Mouse (Mus musculus) liver, embryonic 16.5 days (tissue): ENCODE measurements around the gene Wwp2. TPM values are rescaled to one million over a fixed set of nuclear protein-coding genes. Genes with fewer than 3 reads are reported as not detected.

ENCODE experiments used
- ATAC-seq: fragments of 200-750 bp; cut with Nextera tagmentation; 2 replicates; pipeline ENCODE4 v1.8.0; 2017; ENCODE audit warnings: low read depth, mild to moderate bottlenecking, moderate number of reproducible peaks, moderate library complexity
- H3K27ac ChIP-seq: fragments of 300-500 bp; sonication (generic); 2 replicates; pipeline ENCODE4 v1.5.1; 2014; ENCODE audit warnings: mild to moderate bottlenecking, low read length
- H3K27me3 ChIP-seq: fragments of 300-500 bp; sonication (generic); 2 replicates; pipeline ENCODE4 v1.6.1; 2014; ENCODE audit warnings: low read depth, low read length, mixed read lengths; ENCODE audit not compliant: control insufficient read depth, insufficient read depth
- H3K36me3 ChIP-seq: fragments of 300-500 bp; sonication (generic); 2 replicates; pipeline ENCODE4 v1.6.1; 2014; ENCODE audit warnings: mild to moderate bottlenecking; ENCODE audit not compliant: control insufficient read depth, insufficient read depth
- H3K4me1 ChIP-seq: fragments of 300-500 bp; sonication (generic); 2 replicates; pipeline ENCODE4 v1.6.1; 2014; ENCODE audit warnings: low read depth, low read length, mixed read lengths; ENCODE audit not compliant: control insufficient read depth
- H3K4me2 ChIP-seq: fragments of 300-500 bp; sonication (generic); 2 replicates; pipeline ENCODE4 v1.6.1; 2014; ENCODE audit warnings: low read depth, low read length, mixed read lengths
- H3K4me3 ChIP-seq: fragments of 300-500 bp; sonication (generic); 2 replicates; pipeline ENCODE4 v1.5.1; 2014; ENCODE audit warnings: low read depth, mild to moderate bottlenecking, low read length
- H3K9ac ChIP-seq: fragments of 300-500 bp; sonication (generic); 2 replicates; pipeline ENCODE4 v1.6.1; 2014; ENCODE audit warnings: low read depth, low read length
- H3K9me3 ChIP-seq: fragments of 300-500 bp; sonication (generic); replicated peaks from 2 replicates; pipeline ENCODE4 v1.6.1; 2016; ENCODE audit warnings: low read length; ENCODE audit not compliant: control insufficient read depth
- WGBS: fragments of 180-500 bp; shearing (Covaris S2); extraction: QIAGEN DNeasy Blood & Tissue Kit; methylation state at CpG from one replicate; pipeline ENCODE4 v1.1.7; 2014; ENCODE audit not compliant: insufficient replicate concordance; 5-methylcytosine and 5-hydroxymethylcytosine counted together
- polyA plus RNA-seq: library from polyadenylated mRNA; unstranded; fragments of >200 nt; fragmentation: Nextera tagmentation; extraction: Ambion mirVana; gene quantifications from 2 replicates; pipeline ENCODE4 v1.2.1, GENCODE M21; 2015

The Wwp2 gene
- polyA plus RNA-seq, 1 experiment from 2014 or later, result 32.7 TPM

DNA sequence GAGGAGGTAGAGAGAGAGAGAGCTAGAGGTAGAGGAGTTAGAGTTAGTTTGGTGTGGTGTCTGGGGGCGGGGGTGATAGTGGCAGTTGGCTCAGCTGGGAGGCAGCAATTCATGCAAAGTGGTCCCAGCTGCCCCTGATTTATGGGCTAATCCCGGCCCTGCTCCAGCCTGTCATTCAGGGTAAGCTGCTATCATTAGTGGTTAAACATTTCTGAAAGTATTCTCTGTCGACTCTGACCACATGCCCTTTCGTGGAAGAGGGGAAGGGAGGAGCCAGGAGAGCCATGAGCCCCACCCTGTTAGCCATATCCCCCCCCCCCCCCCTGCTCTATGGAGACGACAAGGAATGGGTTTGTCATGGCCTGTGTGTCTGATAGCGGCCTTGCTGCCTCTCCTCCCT lies 67.2 kb downstream of the Wwp2 start:
- H3K27me3 ChIP-seq, result no peaks in the 10 kb centered on the region
- peaks cover 15% of the 10 kb centered on the region for H3K4me1 ChIP-seq
- WGBS, result 4% methylated on average over 6 of the region's 6 CpGs
- peak overlapping the region; percentile 21; the same call in 1 of the 2 replicates for H3K27ac ChIP-seq
- H3K9me3 ChIP-seq, result no peaks in the 10 kb centered on the region
- no peak overlapping the region for H3K4me3 ChIP-seq
- H3K36me3 ChIP-seq, result peaks cover 7% of the 10 kb centered on the region
- peak; percentile 35 for ATAC-seq
- no peak overlapping the region for H3K4me2 ChIP-seq
- no peak overlapping the region for H3K9ac ChIP-seq

DNA sequence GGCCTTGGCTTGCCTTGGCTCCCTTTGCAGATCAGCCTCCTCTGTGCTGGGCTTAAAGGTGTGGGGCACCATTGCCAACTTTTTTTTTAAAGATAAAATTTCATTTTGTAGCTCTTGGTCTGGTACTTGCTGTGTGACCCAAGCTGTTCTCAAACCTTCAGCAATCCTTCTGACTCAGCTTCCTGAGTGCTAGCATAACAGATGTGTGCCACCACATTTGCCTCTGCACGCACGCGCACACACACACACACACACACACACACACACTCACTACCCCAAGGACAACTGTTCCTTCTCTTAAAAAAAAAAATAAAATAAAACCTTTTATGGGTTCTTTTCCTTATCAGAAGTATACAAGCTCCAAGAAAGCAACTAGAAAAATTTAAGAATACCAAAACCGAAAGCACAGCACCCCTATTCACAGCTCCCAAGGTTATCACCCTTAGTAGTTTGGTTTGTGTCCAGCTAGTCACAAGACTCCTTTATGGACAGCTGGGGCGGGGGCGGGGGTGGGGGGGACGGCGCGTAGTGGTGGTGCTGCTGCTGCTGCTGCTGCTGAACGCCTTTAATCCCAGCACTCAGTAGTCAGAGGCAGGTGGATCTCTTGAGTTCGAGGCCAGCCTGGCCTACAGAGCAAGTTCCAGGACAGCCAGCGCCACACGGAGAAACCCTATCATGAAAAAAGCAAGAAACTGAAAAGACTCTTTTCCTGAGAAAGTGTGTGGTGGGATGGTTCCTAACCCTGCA lies 68.2 kb downstream of the Wwp2 start:
- Histone ChIP-seq H3K27me3 (no peaks in the 10 kb centered on the region), H3K9me3 (no peaks in the 10 kb centered on the region), H3K27ac (peak overlapping the region; percentile 46), H3K4me3 (no peak overlapping the region), H3K4me2 (no peak overlapping the region), H3K4me1 (peaks cover 15% of the 10 kb centered on the region), H3K9ac (no peak overlapping the region), H3K36me3 (peaks cover 7% of the 10 kb centered on the region)
- no peak for ATAC-seq
- 49% methylated on average over 13 of the region's 13 CpGs for WGBS

DNA sequence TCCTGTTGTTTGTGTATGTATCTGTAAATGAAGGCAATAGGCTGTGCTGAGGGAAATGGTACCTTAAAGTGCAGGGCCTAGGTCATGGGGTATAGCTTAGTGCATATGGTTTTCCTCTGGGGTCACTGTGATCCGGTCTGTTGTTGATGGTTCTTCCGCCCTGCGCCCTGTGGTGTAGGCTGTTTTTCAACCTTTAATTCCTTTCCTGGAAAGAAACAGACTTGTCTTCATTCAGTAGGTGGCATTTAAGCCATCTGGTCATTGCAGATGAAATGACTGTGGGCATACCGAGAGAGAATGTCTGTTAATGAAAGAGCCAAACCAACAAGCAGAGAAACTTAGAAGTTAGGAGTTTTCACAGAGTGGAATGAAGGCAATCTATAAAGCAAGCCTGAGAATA lies 69.1 kb downstream of the Wwp2 start:
- WGBS, result 55% methylated on average over 4 of the region's 4 CpGs
- peaks cover 15% of the 10 kb centered on the region for H3K4me1 ChIP-seq
- H3K4me2 ChIP-seq, result no peak overlapping the region
- no peak overlapping the region for H3K9ac ChIP-seq
- H3K9me3 ChIP-seq, result no peaks in the 10 kb centered on the region
- ATAC-seq, result no peak
- H3K36me3 ChIP-seq, result peaks cover 7% of the 10 kb centered on the region
- no peak overlapping the region for H3K4me3 ChIP-seq
- H3K27ac ChIP-seq, result peak overlapping the region; percentile 24; the same call in 1 of the 2 replicates
- H3K27me3 ChIP-seq, result no peaks in the 10 kb centered on the region

DNA sequence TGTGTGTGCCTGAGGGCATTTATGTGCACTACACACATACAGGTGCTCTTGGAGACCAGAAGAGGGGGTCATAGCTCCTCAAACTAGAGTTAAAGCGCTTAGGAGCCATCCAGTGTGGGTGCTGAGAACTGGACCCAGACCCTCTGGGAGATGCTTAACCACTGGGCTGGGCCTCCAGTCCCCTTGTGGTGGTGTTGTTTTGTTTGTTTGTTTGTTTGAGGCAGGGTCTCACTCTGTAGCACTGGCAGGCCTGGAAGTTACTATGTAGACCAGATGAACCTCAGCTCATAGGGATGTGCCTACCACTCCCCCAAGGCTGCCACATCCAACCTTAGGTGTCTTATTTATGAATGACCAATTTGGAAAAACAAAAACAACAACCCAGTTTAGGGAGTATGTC lies 70.9 kb downstream of the Wwp2 start:
- no peak for ATAC-seq

DNA sequence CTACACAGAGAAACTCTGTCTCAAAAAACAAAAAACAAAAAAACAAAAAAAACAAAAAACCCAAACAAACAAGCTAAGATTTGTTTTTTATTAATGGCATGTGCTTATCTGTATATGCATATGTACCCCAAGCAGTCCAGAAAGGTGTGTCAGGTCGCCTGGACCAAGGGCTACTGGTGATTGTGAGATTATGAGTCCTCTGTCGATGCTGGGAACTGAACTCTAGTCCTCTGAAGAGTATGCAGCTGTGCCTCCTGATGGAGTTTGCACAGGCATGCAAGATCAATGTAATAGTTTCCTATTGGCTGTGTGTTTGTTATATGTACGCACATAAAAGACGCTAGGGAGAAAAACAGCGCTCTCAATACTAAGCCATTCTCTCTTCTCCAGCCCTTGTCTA lies 74.0 kb downstream of the Wwp2 start:
- Histone ChIP-seq H3K36me3 (peaks cover 7% of the 10 kb centered on the region), H3K4me2 (no peak overlapping the region), H3K4me1 (peaks cover 2% of the 10 kb centered on the region; the same call in 1 of the 2 replicates), H3K9me3 (no peaks in the 10 kb centered on the region), H3K27ac (no peak overlapping the region), H3K4me3 (no peak overlapping the region), H3K9ac (no peak overlapping the region), H3K27me3 (no peaks in the 10 kb centered on the region)
- no peak for ATAC-seq
- 68% methylated on average over 5 of the region's 5 CpGs for WGBS

More for the DNA sequence above, 70.9 kb downstream of the Wwp2 start:
- no peak overlapping the region for H3K9ac ChIP-seq
- WGBS, result 87% methylated on average over 1 of the region's 1 CpGs
- H3K27ac ChIP-seq, result no peak overlapping the region
- H3K4me1 ChIP-seq, result peaks cover 18% of the 10 kb centered on the region
- H3K36me3 ChIP-seq, result peaks cover 7% of the 10 kb centered on the region
- H3K27me3 ChIP-seq, result no peaks in the 10 kb centered on the region
- no peaks in the 10 kb centered on the region for H3K9me3 ChIP-seq
- H3K4me2 ChIP-seq, result no peak overlapping the region
- H3K4me3 ChIP-seq, result no peak overlapping the region

DNA sequence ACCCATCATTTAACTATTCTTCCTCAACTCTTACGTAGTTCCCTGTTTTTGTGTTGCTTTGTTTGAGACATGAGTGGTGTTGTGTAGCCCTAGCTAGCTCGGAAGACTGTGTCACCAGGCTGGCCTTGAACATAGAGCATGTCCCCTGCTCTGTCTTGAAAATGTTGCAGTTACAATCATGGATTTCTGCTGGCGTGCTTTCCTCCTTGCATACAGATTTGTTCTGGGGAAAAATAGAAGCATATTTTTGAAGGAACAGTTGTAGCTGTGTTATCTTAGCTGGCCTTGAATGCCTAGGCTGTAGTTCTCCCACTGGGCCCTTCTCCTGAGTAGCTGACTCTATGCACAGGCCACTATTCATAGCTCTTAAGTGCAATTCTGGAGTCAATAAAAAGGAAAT lies 74.6 kb downstream of the Wwp2 start:
- Histone ChIP-seq H3K9ac (no peak overlapping the region), H3K36me3 (peaks cover 7% of the 10 kb centered on the region), H3K4me2 (no peak overlapping the region), H3K4me3 (no peak overlapping the region), H3K27me3 (no peaks in the 10 kb centered on the region), H3K4me1 (peaks cover 2% of the 10 kb centered on the region; the same call in 1 of the 2 replicates), H3K9me3 (no peaks in the 10 kb centered on the region), H3K27ac (no peak overlapping the region)
- WGBS, result 75% methylated on average over 3 of the region's 3 CpGs
- no peak for ATAC-seq

DNA sequence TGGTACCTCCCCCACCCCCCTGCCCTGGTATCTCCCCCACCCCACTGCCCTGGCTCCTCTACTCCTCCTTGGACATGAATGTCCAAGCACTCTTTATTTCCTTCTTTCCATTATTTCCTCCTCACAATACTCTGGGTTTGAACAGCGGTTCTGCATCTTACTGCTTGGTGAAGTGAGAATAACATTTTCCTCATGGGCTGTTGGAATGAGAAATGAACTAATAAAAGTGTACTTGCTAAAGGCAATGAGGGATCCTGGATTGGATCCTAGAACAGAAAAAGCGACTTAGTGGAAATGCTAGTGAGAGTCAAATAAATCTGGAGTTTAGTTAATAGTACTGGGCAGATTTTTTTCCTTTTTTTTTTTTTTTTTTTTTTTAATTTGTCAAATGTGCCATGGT lies 77.1 kb downstream of the Wwp2 start:
- Histone ChIP-seq H3K27me3 (no peaks in the 10 kb centered on the region), H3K4me3 (no peak overlapping the region), H3K36me3 (peaks cover 6% of the 10 kb centered on the region), H3K4me1 (peaks cover 2% of the 10 kb centered on the region; the same call in 1 of the 2 replicates), H3K4me2 (no peak overlapping the region), H3K9ac (no peak overlapping the region), H3K9me3 (no peaks in the 10 kb centered on the region), H3K27ac (no peak overlapping the region)
- ATAC-seq, result no peak
- WGBS, result 87% methylated on average over 2 of the region's 2 CpGs

DNA sequence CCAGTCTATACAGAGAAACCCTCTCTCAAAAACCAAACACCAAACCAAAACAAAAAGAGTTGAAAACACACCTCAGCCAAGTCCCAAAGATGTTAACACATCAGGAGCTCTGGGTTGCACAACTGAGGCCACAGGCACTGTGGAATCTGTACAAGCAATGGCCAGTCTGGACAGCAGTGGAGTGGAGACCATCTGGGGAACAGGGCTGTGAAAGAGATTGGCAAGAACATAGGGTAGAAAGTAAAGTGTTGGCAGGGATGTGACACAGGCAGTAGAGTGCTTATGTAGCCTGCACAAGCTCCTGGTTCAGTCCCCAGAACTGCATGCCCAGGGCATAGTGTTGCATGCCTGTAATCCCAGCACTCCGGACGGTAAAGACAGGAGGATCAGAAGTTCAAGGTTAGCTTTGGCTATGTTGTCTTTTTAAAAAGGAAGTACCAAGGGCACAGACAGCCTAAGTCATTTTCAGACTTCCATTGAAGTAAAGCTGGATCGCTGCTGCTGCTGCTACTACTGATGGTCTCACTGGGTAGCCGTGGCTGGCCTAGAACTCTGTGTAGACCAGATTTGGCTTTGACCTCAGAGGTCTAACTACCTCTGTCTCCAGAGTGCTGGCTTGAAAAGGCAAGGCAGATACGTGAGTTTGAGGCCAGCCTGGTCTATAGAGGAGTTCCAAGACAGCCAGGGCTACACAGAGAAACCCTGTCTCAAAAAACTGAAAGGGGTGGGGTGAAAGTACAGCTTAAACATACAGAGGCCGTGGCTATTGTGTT lies 79.0 kb downstream of the Wwp2 start:
- Histone ChIP-seq H3K9me3 (no peaks in the 10 kb centered on the region), H3K4me1 (peaks cover 2% of the 10 kb centered on the region; the same call in 1 of the 2 replicates), H3K36me3 (peaks cover 8% of the 10 kb centered on the region), H3K4me3 (no peak overlapping the region), H3K27me3 (no peaks in the 10 kb centered on the region), H3K9ac (no peak overlapping the region), H3K27ac (no peak overlapping the region), H3K4me2 (no peak overlapping the region)
- 76% methylated on average over 6 of the region's 6 CpGs for WGBS
- ATAC-seq, result no peak

DNA sequence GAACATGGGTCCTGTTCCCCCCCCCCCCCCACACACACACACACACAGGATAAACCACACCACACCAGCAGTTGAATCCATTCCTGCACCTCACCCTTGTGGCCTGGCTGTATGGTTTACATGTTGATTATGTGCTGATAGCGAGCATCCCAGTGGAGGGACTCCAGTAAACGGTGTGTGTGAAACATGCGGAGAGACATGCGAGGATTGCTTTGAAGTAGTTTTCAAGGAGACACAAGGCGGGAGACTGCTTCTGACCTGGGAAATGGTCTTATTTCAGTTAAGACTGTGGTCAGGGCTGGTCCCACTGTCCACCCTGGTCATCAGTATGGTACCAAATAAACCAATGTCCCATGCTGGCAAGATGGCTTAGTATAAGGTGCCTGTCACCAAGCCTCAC lies 82.6 kb downstream of the Wwp2 start:
- Histone ChIP-seq H3K9me3 (no peaks in the 10 kb centered on the region), H3K4me3 (no peak overlapping the region), H3K36me3 (peaks cover 8% of the 10 kb centered on the region), H3K9ac (no peak overlapping the region), H3K4me2 (no peak overlapping the region), H3K27ac (no peak overlapping the region), H3K4me1 (no peaks in the 10 kb centered on the region), H3K27me3 (no peaks in the 10 kb centered on the region)
- ATAC-seq, result no peak
- WGBS, result 84% methylated on average over 5 of the region's 5 CpGs
